Mouse (Mus musculus) right cerebral cortex, adult 18-20 months (tissue): ENCODE data around the gene Fam169b.
"Not testable (repeated sequence)": the region's sequence is repeated elsewhere in the genome, so short reads cannot be mapped to it uniquely, and the experiment has no call there.

Source experiments
- DNase-seq: peaks from one replicate; pipeline ENCODE4 v3.0.0; 2022; ENCODE audit warnings: mixed read lengths

Fam169b gene

GRCm38 (mm10) chr7:68286526-68287481 lies 13.2 kb downstream of the Fam169b start:
- DNase-seq: no peak

- DNase-seq: no peak
Measured at GRCm38 (mm10) chr7:68287582-68287981, 13.9 kb downstream of the Fam169b start.

DNA sequence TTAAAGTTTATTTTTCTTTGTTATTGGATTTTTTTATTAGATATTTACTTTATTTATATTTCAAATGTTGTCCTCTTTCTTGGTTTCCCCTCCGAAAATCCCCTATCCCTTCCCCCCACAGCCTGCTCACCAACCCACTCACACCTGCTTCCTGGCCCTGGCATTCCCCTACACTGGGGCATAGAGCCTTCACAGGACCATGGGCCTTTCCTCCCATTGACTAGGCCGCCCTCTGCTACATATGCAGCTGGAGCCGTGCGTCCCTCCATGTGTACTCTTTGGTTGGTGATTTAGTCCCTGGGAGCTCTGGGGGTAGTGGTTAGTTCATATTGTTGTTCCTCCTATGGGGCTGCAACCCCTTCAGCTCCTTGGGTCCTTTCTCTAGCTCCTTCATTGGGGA lies 14.4 kb downstream of the Fam169b start:
- DNase-seq: not testable (repeated sequence)

GRCm38 (mm10) chr7:68289081-68289480 lies 15.4 kb downstream of the Fam169b start:
- no peak for DNase-seq

GRCm38 (mm10) chr7:68291603-68292002 lies 18.0 kb downstream of the Fam169b start:
- DNase-seq: no peak

GRCm38 (mm10) chr7:68293997-68294789 lies 20.6 kb downstream of the Fam169b start:
- DNase-seq: no peak

GRCm38 (mm10) chr7:68296487-68296886 lies 22.8 kb downstream of the Fam169b start:
- no peak for DNase-seq

GRCm38 (mm10) chr7:68298381-68299076 lies 24.9 kb downstream of the Fam169b start:
- DNase-seq: no peak

- DNase-seq: no peak
Measured at GRCm38 (mm10) chr7:68301160-68301559, 27.5 kb downstream of the Fam169b start.

DNA sequence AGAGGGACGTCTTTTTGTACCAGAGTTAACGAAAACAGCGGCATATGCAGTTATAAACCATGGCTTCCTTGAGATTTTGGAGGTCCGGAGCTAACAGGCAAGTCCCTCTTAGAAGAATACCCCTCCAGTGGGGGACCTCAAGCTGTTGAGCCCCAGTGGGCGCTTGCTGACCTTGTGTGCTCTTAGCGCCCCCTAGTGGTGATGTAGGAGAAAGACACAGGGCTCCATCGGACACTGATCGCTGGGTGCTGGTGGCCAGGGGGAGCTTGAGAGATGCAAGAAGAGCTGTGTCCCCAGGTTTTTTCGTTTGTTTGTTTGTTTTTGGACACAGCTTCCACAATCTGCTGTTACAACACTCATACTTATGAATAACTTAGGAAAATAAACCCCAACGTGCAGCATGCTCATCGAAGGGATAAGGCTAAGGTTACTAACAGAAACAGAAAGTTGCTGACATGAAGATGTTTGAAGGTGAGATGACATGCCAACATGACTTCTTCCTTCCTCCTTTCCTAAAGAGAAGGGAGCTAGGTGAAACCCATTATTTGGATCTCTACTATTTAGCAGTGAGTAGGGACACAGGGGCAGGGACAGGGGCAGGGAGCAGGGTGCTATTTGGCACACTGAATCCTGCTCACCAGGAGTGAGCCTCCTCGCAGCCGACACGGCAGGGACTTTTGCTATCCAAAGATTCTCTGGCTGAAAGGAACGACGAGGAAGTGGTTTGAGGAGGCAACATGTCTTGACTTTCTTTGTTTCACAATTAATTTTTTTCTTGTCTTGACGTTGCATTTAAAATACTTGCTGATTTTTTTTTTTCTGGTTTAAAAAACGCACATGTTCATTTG lies 29.2 kb downstream of the Fam169b start:
- DNase-seq: peak; percentile 70

DNA sequence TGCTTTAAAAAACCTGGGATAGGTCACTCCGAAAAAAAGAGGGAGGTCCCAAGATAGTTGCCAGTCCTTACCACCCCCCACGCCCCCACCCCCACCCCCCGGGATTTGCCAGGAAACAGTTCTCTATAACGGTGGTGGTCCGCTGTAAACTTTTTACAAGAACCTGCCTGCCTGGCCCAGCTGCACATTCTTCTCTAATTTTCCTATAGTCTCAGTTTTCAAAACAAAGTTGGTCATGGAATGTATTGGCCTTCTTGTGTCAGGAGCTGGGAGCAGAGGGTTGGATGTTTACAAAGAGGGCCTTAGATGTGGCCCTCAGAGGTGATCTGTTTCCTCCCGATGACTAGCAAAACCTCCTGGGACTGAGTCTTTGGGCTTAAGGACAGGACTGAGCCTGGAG lies 30.0 kb downstream of the Fam169b start:
- no peak for DNase-seq

- DNase-seq: no peak
Measured at GRCm38 (mm10) chr7:68305781-68306575, 32.3 kb downstream of the Fam169b start.

GRCm38 (mm10) chr7:68306756-68307155 lies 33.1 kb downstream of the Fam169b start:
- no peak for DNase-seq

DNA sequence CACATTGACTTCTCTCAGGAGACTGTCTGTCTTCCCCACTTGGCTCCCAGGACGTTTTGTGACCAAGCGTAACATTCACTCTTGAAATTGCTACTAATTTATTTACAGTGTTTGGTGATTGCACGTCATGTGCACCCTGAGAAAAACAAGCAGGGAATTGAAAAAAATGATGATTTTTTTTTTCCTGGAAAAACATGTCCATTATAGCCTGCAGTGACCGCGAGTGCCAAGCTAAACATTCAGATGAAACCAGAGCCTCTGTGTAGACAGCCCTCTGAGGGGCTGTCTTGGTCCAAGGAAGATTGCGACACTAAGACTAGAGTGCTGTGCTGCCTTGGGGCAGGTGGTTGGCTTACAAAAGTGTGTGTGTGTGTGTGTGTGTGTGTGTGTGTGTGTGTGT lies 37.8 kb downstream of the Fam169b start:
- no peak for DNase-seq

GRCm38 (mm10) chr7:68312395-68312794 lies 38.8 kb downstream of the Fam169b start:
- DNase-seq: no peak

DNA sequence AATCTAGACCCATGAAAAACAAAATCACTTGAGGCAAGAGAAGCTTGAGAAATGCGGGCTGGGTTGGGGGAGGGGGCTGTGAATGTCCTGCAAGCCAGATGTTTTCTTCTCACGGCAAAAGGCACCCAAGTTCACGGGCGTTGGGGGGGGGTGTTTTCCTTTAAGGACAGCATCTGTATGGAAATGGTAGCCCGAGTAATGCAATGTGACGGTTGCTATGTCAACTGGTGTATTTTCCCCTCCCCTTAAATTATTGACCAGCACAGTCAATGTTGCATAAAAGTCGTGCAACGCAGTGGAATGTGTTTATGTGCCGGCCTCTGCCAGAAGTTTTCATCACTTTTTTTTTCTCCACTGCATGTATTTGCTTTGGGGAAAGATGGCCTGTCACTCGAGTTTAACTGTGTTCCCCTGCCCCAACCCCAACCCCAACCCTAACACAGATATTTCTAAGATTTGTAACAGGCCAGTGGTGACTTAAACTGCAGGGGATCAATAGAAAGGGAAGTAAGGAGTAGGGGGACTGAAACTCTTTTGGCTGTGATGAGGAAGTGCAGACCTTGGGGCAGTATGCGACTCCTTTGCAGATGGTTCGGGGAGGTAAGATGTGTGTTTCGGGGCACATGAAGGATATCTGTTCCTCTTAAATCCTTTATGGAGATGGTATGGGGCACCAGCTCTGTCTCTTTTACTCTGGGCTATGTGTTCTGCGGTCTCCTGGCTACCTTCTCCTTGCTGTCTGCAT lies 39.6 kb downstream of the Fam169b start:
- DNase-seq: no peak

- no peak for DNase-seq
Measured at GRCm38 (mm10) chr7:68314286-68314685, 40.6 kb downstream of the Fam169b start.

DNA sequence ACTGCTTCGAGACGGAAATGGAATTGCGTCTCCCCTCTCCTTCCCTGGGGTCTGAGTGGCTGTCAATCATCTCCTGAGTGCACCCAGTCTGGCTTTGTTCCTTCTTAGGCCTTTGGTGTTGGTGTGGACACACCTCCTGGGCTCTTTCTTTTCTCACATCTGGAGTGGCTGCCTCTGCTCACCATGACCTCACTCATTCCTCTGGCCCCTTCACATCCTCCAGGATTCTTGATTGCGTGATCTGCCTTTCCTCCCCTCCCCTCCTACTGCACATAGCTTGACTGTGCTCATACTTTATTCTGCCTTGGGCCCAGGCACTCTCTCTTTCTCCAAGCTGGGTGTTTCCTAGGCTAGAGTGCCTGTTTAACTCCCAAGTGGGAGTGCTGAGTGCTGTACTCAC lies 41.4 kb downstream of the Fam169b start:
- DNase-seq: no peak

- no peak for DNase-seq
Measured at GRCm38 (mm10) chr7:68318006-68318788, 44.6 kb downstream of the Fam169b start.

DNA sequence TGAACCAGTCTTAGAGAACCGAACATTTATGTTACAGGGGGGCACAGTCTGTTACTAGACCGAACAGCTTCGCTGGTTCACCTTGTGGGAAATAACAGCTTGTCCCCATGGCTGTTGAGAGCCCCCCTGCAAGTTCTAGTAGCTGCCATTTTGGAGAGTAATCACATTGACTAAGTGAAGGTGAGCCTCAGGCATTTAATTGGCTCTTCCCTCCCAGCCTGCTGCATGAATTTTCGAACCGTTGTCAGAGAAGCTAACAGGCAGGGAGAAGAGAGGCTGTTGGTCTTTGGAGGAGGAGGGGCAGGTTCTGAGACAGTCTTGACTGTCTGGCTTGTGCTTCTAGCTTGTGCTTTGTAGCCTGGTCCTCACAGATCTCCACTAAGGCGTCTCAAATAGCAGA lies 45.3 kb downstream of the Fam169b start:
- no peak for DNase-seq
